Mouse (Mus musculus): ENCODE measurements around the gene Hist1h2af. TPM values are rescaled to one million over a fixed set of nuclear protein-coding genes. Genes with fewer than 3 reads are reported as not detected.
A peak's percentile ranks its signal among the peaks of the same experiment; 100 is the strongest.
"Not testable (repeated sequence)": the region's sequence is repeated elsewhere in the genome, so short reads cannot be mapped to it uniquely, and the experiment has no call there.

The Hist1h2af gene
- 4.3 TPM in 2 replicates for polyA plus RNA-seq (2015; fragmentation: Nextera tagmentation; extraction: Ambion mirVana)

- not testable (repeated sequence) for H3K27me3 ChIP-seq (ENCODE audit: insufficient read depth, low read length); H3K36me3 ChIP-seq (ENCODE audit: insufficient read depth, low read length); H3K9me3 ChIP-seq (ENCODE audit: low read length)
- H3K4me3 ChIP-seq (ENCODE audit: low read length), result peak within 1 kb of the TSS; percentile 61
- peaks cover 38% of the 10 kb centered on the region for H3K4me1 ChIP-seq (ENCODE audit: insufficient read depth, low read length)
- peak within 1 kb of the TSS; percentile 82 for H3K9ac ChIP-seq (replicated peaks; ENCODE audit: low read length)
- under 1% methylated on average over 21 of the region's 53 CpGs for WGBS
- peak within 1 kb of the TSS; percentile 72 for H3K4me2 ChIP-seq (replicated peaks; ENCODE audit: low read depth, low read length)
- peak; percentile 50 for ATAC-seq (ENCODE audit: low FRiP score, low TSS enrichment)
- H3K27ac ChIP-seq (ENCODE audit: low read length), result peak within 1 kb of the TSS; percentile 98
Observed at GRCm38 (mm10) chr13:23533560-23534367, at the start of gene Hist1h2af. Gene Hist1h2af (plus strand): TSS chr13:23533906.

GRCm38 (mm10) chr13:23485271-23485670 is 48.4 kb upstream of the Hist1h2af start:
- Histone ChIP-seq H3K9me3 (ENCODE audit: low read length) (no peaks in the 10 kb centered on the region), H3K27me3 (ENCODE audit: insufficient read depth, low read length) (no peaks in the 10 kb centered on the region), H3K4me2 (replicated peaks; ENCODE audit: low read depth, low read length) (no peak overlapping the region), H3K4me1 (ENCODE audit: insufficient read depth, low read length) (peaks cover 10% of the 10 kb centered on the region; the same call in 1 of the 2 replicates), H3K9ac (replicated peaks; ENCODE audit: low read length) (no peak overlapping the region), H3K27ac (ENCODE audit: low read length) (no peak overlapping the region), H3K36me3 (ENCODE audit: insufficient read depth, low read length) (no peaks in the 10 kb centered on the region), H3K4me3 (ENCODE audit: low read length) (no peak overlapping the region)
- ATAC-seq (ENCODE audit: low FRiP score, low TSS enrichment), result no peak
- WGBS, result 38% methylated on average over 5 of the region's 5 CpGs

- peak; percentile 97 for ATAC-seq (ENCODE audit: low FRiP score, low TSS enrichment)
- Histone ChIP-seq H3K9me3 (ENCODE audit: low read length) (no peaks in the 10 kb centered on the region), H3K36me3 (ENCODE audit: insufficient read depth, low read length) (no peaks in the 10 kb centered on the region), H3K4me1 (ENCODE audit: insufficient read depth, low read length) (peaks cover 10% of the 10 kb centered on the region; the same call in 1 of the 2 replicates), H3K9ac (replicated peaks; ENCODE audit: low read length) (peak within 1 kb of the TSS; percentile 53), H3K4me3 (ENCODE audit: low read length) (peak within 1 kb of the TSS; percentile 49), H3K27ac (ENCODE audit: low read length) (no peak within 1 kb of the TSS), H3K27me3 (ENCODE audit: insufficient read depth, low read length) (no peaks in the 10 kb centered on the region), H3K4me2 (replicated peaks; ENCODE audit: low read depth, low read length) (peak within 1 kb of the TSS; percentile 84)
- 3% methylated on average over 13 of the region's 14 CpGs for WGBS
Observed at GRCm38 (mm10) chr13:23488400-23489322, 45.0 kb upstream of the Hist1h2af start, which contains the start of gene Btn2a2. Gene Btn2a2 (minus strand): TSS chr13:23488857.

GRCm38 (mm10) chr13:23490863-23491262 is 42.8 kb upstream of the Hist1h2af start:
- Histone ChIP-seq H3K9ac (replicated peaks; ENCODE audit: low read length) (no peak overlapping the region), H3K4me3 (ENCODE audit: low read length) (no peak overlapping the region), H3K9me3 (ENCODE audit: low read length) (no peaks in the 10 kb centered on the region), H3K27ac (ENCODE audit: low read length) (no peak overlapping the region), H3K36me3 (ENCODE audit: insufficient read depth, low read length) (no peaks in the 10 kb centered on the region), H3K4me2 (replicated peaks; ENCODE audit: low read depth, low read length) (no peak overlapping the region), H3K4me1 (ENCODE audit: insufficient read depth, low read length) (peaks cover 10% of the 10 kb centered on the region; the same call in 1 of the 2 replicates), H3K27me3 (ENCODE audit: insufficient read depth, low read length) (no peaks in the 10 kb centered on the region; the same call in 1 of the 2 replicates)
- ATAC-seq (ENCODE audit: low FRiP score, low TSS enrichment), result no peak
- WGBS, result 65% methylated on average over 1 of the region's 1 CpGs

GRCm38 (mm10) chr13:23491263-23491662 is 42.4 kb upstream of the Hist1h2af start:
- no peak overlapping the region for H3K4me2 ChIP-seq (replicated peaks; ENCODE audit: low read depth, low read length)
- no peak overlapping the region for H3K27ac ChIP-seq (ENCODE audit: low read length)
- H3K4me3 ChIP-seq (ENCODE audit: low read length), result no peak overlapping the region
- ATAC-seq (ENCODE audit: low FRiP score, low TSS enrichment), result no peak
- no peaks in the 10 kb centered on the region; the same call in 1 of the 2 replicates for H3K27me3 ChIP-seq (ENCODE audit: insufficient read depth, low read length)
- no peaks in the 10 kb centered on the region for H3K36me3 ChIP-seq (ENCODE audit: insufficient read depth, low read length)
- peaks cover 10% of the 10 kb centered on the region; the same call in 1 of the 2 replicates for H3K4me1 ChIP-seq (ENCODE audit: insufficient read depth, low read length)
- H3K9me3 ChIP-seq (ENCODE audit: low read length), result no peaks in the 10 kb centered on the region
- H3K9ac ChIP-seq (replicated peaks; ENCODE audit: low read length), result no peak overlapping the region
- 22% methylated on average over 1 of the region's 1 CpGs for WGBS

- Histone ChIP-seq H3K36me3 (ENCODE audit: insufficient read depth, low read length) (no peaks in the 10 kb centered on the region), H3K9me3 (ENCODE audit: low read length) (no peaks in the 10 kb centered on the region), H3K4me3 (ENCODE audit: low read length) (peak overlapping the region; percentile 44), H3K4me2 (replicated peaks; ENCODE audit: low read depth, low read length) (peak overlapping the region; percentile 57), H3K4me1 (ENCODE audit: insufficient read depth, low read length) (peaks cover 10% of the 10 kb centered on the region; the same call in 1 of the 2 replicates), H3K9ac (replicated peaks; ENCODE audit: low read length) (peak overlapping the region; percentile 48; the same call in 1 of the 2 replicates), H3K27me3 (ENCODE audit: insufficient read depth, low read length) (no peaks in the 10 kb centered on the region; the same call in 1 of the 2 replicates), H3K27ac (ENCODE audit: low read length) (no peak overlapping the region)
- WGBS, result 11% methylated on average over 14 of the region's 14 CpGs
- ATAC-seq (ENCODE audit: low FRiP score, low TSS enrichment), result no peak
Observed at GRCm38 (mm10) chr13:23491990-23492389, 41.7 kb upstream of the Hist1h2af start.

- Histone ChIP-seq H3K9me3 (ENCODE audit: low read length) (no peaks in the 10 kb centered on the region), H3K4me2 (replicated peaks; ENCODE audit: low read depth, low read length) (no peak overlapping the region), H3K4me1 (ENCODE audit: insufficient read depth, low read length) (0 out of 2 replicates have a peak, but pooled peaks cover 8% of the 10 kb centered on the region), H3K27me3 (ENCODE audit: insufficient read depth, low read length) (no peaks in the 10 kb centered on the region; the same call in 1 of the 2 replicates), H3K36me3 (ENCODE audit: insufficient read depth, low read length) (no peaks in the 10 kb centered on the region), H3K4me3 (ENCODE audit: low read length) (no peak overlapping the region), H3K27ac (ENCODE audit: low read length) (no peak overlapping the region), H3K9ac (replicated peaks; ENCODE audit: low read length) (no peak overlapping the region)
- no peak for ATAC-seq (ENCODE audit: low FRiP score, low TSS enrichment)
- WGBS, result 82% methylated on average over 6 of the region's 6 CpGs
Observed at GRCm38 (mm10) chr13:23495526-23495925, 38.2 kb upstream of the Hist1h2af start.

GRCm38 (mm10) chr13:23497656-23498321 is 35.9 kb upstream of the Hist1h2af start:
- no peak overlapping the region for H3K27ac ChIP-seq (ENCODE audit: low read length)
- no peak for ATAC-seq (ENCODE audit: low FRiP score, low TSS enrichment)

GRCm38 (mm10) chr13:23498653-23499052 is 35.1 kb upstream of the Hist1h2af start:
- H3K9me3 ChIP-seq (ENCODE audit: low read length), result no peaks in the 10 kb centered on the region
- H3K27me3 ChIP-seq (ENCODE audit: insufficient read depth, low read length), result no peaks in the 10 kb centered on the region; the same call in 1 of the 2 replicates
- H3K27ac ChIP-seq (ENCODE audit: low read length), result no peak overlapping the region
- H3K4me2 ChIP-seq (replicated peaks; ENCODE audit: low read depth, low read length), result peak overlapping the region; percentile 59
- peak overlapping the region; percentile 50 for H3K9ac ChIP-seq (replicated peaks; ENCODE audit: low read length)
- H3K4me1 ChIP-seq (ENCODE audit: insufficient read depth, low read length), result 0 out of 2 replicates have a peak, but pooled peaks cover 11% of the 10 kb centered on the region
- H3K36me3 ChIP-seq (ENCODE audit: insufficient read depth, low read length), result no peaks in the 10 kb centered on the region
- 4% methylated on average over 10 of the region's 10 CpGs for WGBS
- ATAC-seq (ENCODE audit: low FRiP score, low TSS enrichment), result 0 out of 2 replicates have a peak, but pooled peaks have one; percentile 40
- H3K4me3 ChIP-seq (ENCODE audit: low read length), result peak overlapping the region; percentile 45

More at GRCm38 (mm10) chr13:23497656-23498321, 35.9 kb upstream of the Hist1h2af start:
- no peak overlapping the region for H3K9ac ChIP-seq (replicated peaks; ENCODE audit: low read length)
- no peaks in the 10 kb centered on the region; the same call in 1 of the 2 replicates for H3K27me3 ChIP-seq (ENCODE audit: insufficient read depth, low read length)
- 0 out of 2 replicates have a peak, but pooled peaks cover 11% of the 10 kb centered on the region for H3K4me1 ChIP-seq (ENCODE audit: insufficient read depth, low read length)
- no peaks in the 10 kb centered on the region for H3K36me3 ChIP-seq (ENCODE audit: insufficient read depth, low read length)
- no peaks in the 10 kb centered on the region for H3K9me3 ChIP-seq (ENCODE audit: low read length)
- WGBS, result 5% methylated on average over 19 of the region's 19 CpGs
- peak overlapping the region; percentile 59 for H3K4me2 ChIP-seq (replicated peaks; ENCODE audit: low read depth, low read length)
- peak overlapping the region; percentile 45 for H3K4me3 ChIP-seq (ENCODE audit: low read length)

All from kidney, embryonic 16.5 days (tissue).